Mouse (Mus musculus): Measurements from ENCODE around the gene Sgsh.

DNA sequence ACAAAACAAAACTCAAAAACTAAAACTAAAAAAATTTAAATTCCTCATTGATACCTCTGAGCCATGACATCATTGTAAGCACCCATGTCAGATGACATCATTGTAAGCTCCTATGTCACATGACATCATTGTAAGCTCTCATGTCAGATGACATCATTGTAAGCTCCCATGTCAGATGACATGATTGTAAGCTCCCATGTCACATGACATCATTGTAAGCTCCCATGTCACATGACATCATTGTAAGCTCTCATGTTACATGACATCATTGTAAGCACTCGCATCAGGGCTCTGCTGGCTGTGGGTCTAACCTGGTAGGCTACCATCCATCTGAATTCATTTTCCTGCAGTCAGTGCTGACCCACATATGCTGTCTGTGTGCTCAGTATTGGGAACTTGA, 23.2 kb upstream of the Sgsh start:
- TF ChIP-seq CTCF (IDR thresholded peaks at IDR 0.05; ENCODE audit: low read depth, low read length), result no peak
- no peak for TF ChIP-seq POLR2A (IDR thresholded peaks at IDR 0.05; ENCODE audit: extremely low read depth, insufficient read depth, low read length)
